Mouse (Mus musculus): ENCODE measurements around the gene Tex14. TPM values are rescaled to one million over a fixed set of nuclear protein-coding genes. Genes with fewer than 3 reads are reported as not detected.
A peak's percentile ranks its signal among the peaks of the same experiment; 100 is the strongest.

Tex14 gene
- polyA plus RNA-seq, 1 experiment from 2014 or later = 0.36 TPM

DNA sequence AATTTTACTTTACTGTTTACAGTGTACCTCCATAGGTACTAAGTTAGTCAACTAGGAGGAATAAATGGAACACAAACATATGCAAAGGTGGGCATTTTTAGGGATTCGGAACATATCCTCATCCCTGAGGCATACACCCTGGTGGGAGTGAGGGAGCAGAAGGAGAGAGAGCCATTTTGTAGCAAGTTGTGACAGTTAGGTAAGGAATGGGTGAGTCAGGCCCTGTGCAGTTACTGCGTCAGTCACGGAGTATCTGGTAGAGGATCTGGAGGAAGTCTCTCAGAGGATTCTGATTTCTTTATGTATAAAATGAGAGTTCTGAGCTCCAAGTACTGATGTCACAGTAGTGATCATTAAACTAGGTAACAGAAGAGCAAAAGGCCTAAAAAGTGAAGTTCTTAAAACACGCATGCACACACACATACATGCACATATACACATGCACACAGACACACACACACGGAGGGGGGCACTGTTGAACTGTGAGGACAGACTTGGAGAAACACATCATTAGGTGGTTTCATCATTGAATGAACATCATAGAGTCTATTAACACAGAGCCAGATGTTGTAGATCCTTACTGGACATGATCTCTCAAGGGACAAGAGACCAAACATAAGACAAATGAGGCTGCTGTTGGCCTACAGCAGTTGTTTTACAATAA is 182.5 kb downstream of the Tex14 start:
- H3K27ac ChIP-seq (ENCODE audit: low read length) = no peak overlapping the region
- no peak overlapping the region for H3K9ac ChIP-seq (ENCODE audit: low read length)
- H3K9me3 ChIP-seq (replicated peaks; ENCODE audit: control insufficient read depth, low read length) = no peaks in the 10 kb centered on the region
- peaks cover 12% of the 10 kb centered on the region for H3K4me1 ChIP-seq (ENCODE audit: control insufficient read depth, insufficient read depth, low read length)
- H3K4me2 ChIP-seq (ENCODE audit: low read depth, low read length) = no peak overlapping the region
- no peak for ATAC-seq (ENCODE audit: insufficient read depth, low FRiP score)
- no peaks in the 10 kb centered on the region for H3K36me3 ChIP-seq (ENCODE audit: control insufficient read depth, insufficient read depth, low read length)
- no peaks in the 10 kb centered on the region for H3K27me3 ChIP-seq (ENCODE audit: control insufficient read depth, insufficient read depth, low read length)
- WGBS = 86% methylated on average over 5 of the region's 5 CpGs
- no peak overlapping the region for H3K4me3 ChIP-seq (replicated peaks; ENCODE audit: low read length)

GRCm38 (mm10) chr11:87589605-87590004 is 184.7 kb downstream of the Tex14 start:
- 91% methylated on average over 8 of the region's 8 CpGs for WGBS
- Histone ChIP-seq H3K4me3 (replicated peaks; ENCODE audit: low read length) (no peak overlapping the region), H3K4me2 (ENCODE audit: low read depth, low read length) (0 out of 2 replicates have a peak overlapping the region, but pooled peaks have one; percentile 85), H3K9me3 (replicated peaks; ENCODE audit: control insufficient read depth, low read length) (no peaks in the 10 kb centered on the region), H3K27ac (ENCODE audit: low read length) (no peak overlapping the region), H3K27me3 (ENCODE audit: control insufficient read depth, insufficient read depth, low read length) (no peaks in the 10 kb centered on the region), H3K9ac (ENCODE audit: low read length) (0 out of 2 replicates have a peak overlapping the region, but pooled peaks have one; percentile 40), H3K4me1 (ENCODE audit: control insufficient read depth, insufficient read depth, low read length) (peaks cover 26% of the 10 kb centered on the region), H3K36me3 (ENCODE audit: control insufficient read depth, insufficient read depth, low read length) (no peaks in the 10 kb centered on the region)
- ATAC-seq (ENCODE audit: insufficient read depth, low FRiP score) = no peak

- H3K9me3 ChIP-seq (replicated peaks; ENCODE audit: control insufficient read depth, low read length) = no peaks in the 10 kb centered on the region
- peak overlapping the region; percentile 87 for H3K27ac ChIP-seq (ENCODE audit: low read length)
- H3K4me1 ChIP-seq (ENCODE audit: control insufficient read depth, insufficient read depth, low read length) = peaks cover 29% of the 10 kb centered on the region
- no peaks in the 10 kb centered on the region for H3K36me3 ChIP-seq (ENCODE audit: control insufficient read depth, insufficient read depth, low read length)
- ATAC-seq (ENCODE audit: insufficient read depth, low FRiP score) = no peak
- H3K4me3 ChIP-seq (replicated peaks; ENCODE audit: low read length) = peak overlapping the region; percentile 68
- peak overlapping the region; percentile 80 for H3K9ac ChIP-seq (ENCODE audit: low read length)
- H3K4me2 ChIP-seq (ENCODE audit: low read depth, low read length) = peak overlapping the region; percentile 85
- 1% methylated on average over 25 of the region's 25 CpGs for WGBS
- H3K27me3 ChIP-seq (ENCODE audit: control insufficient read depth, insufficient read depth, low read length) = no peaks in the 10 kb centered on the region
These were observed 186.1 kb downstream of the Tex14 start for GRCm38 (mm10) chr11:87590841-87591525.

GRCm38 (mm10) chr11:87591526-87592353 is 186.9 kb downstream of the Tex14 start, which contains the start of gene Mtmr4:
TSS of gene Mtmr4 (plus strand) at chr11:87592162.
- under 1% methylated on average over 61 of the region's 61 CpGs for WGBS
- peaks cover 36% of the 10 kb centered on the region for H3K4me1 ChIP-seq (ENCODE audit: control insufficient read depth, insufficient read depth, low read length)

DNA sequence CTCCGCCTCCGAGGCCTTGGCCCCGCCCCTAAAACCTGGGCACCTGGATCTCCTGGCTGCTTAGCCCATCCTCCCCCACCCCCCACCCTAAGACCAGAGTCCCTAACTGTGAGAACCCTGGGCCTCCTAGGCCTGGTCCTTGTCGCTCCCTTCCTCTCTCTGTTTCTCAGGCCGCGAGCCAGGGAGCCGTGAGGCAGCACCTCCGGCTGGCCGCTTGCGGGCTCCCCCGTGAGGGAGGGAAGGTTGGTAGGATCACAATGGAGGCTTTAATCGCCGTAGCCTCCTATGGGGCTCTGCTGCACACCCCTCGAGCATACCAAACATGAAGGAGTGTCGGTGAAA is 187.5 kb downstream of the Tex14 start:
- Histone ChIP-seq H3K27me3 (ENCODE audit: control insufficient read depth, insufficient read depth, low read length) (no peaks in the 10 kb centered on the region), H3K36me3 (ENCODE audit: control insufficient read depth, insufficient read depth, low read length) (no peaks in the 10 kb centered on the region), H3K9me3 (replicated peaks; ENCODE audit: control insufficient read depth, low read length) (no peaks in the 10 kb centered on the region), H3K4me2 (ENCODE audit: low read depth, low read length) (peak overlapping the region; percentile 78), H3K27ac (ENCODE audit: low read length) (peak overlapping the region; percentile 97), H3K9ac (ENCODE audit: low read length) (peak overlapping the region; percentile 90), H3K4me1 (ENCODE audit: control insufficient read depth, insufficient read depth, low read length) (peaks cover 37% of the 10 kb centered on the region), H3K4me3 (replicated peaks; ENCODE audit: low read length) (peak overlapping the region; percentile 78)
- WGBS = under 1% methylated on average over 14 of the region's 15 CpGs
- ATAC-seq (ENCODE audit: insufficient read depth, low FRiP score) = no peak

More at GRCm38 (mm10) chr11:87591526-87592353, 186.9 kb downstream of the Tex14 start, which contains the start of gene Mtmr4:
- Histone ChIP-seq H3K9me3 (replicated peaks; ENCODE audit: control insufficient read depth, low read length) (no peaks in the 10 kb centered on the region), H3K4me2 (ENCODE audit: low read depth, low read length) (peak within 1 kb of the TSS; percentile 85), H3K9ac (ENCODE audit: low read length) (peak within 1 kb of the TSS; percentile 90), H3K27ac (ENCODE audit: low read length) (peak within 1 kb of the TSS; percentile 97), H3K4me3 (replicated peaks; ENCODE audit: low read length) (peak within 1 kb of the TSS; percentile 78), H3K27me3 (ENCODE audit: control insufficient read depth, insufficient read depth, low read length) (no peaks in the 10 kb centered on the region), H3K36me3 (ENCODE audit: control insufficient read depth, insufficient read depth, low read length) (no peaks in the 10 kb centered on the region)
- peak; percentile 97 for ATAC-seq (ENCODE audit: insufficient read depth, low FRiP score)

GRCm38 (mm10) chr11:87592713-87593598 is 188.1 kb downstream of the Tex14 start:
- no peaks in the 10 kb centered on the region for H3K9me3 ChIP-seq (replicated peaks; ENCODE audit: control insufficient read depth, low read length)
- peak overlapping the region; percentile 78 for H3K4me3 ChIP-seq (replicated peaks; ENCODE audit: low read length)
- peaks cover 37% of the 10 kb centered on the region for H3K4me1 ChIP-seq (ENCODE audit: control insufficient read depth, insufficient read depth, low read length)
- 34% methylated on average over 13 of the region's 13 CpGs for WGBS
- H3K27ac ChIP-seq (ENCODE audit: low read length) = peak overlapping the region; percentile 97
- no peaks in the 10 kb centered on the region for H3K27me3 ChIP-seq (ENCODE audit: control insufficient read depth, insufficient read depth, low read length)
- no peak for ATAC-seq (ENCODE audit: insufficient read depth, low FRiP score)
- H3K36me3 ChIP-seq (ENCODE audit: control insufficient read depth, insufficient read depth, low read length) = peaks cover 3% of the 10 kb centered on the region; the same call in 1 of the 2 replicates
- H3K4me2 ChIP-seq (ENCODE audit: low read depth, low read length) = peak overlapping the region; percentile 78
- H3K9ac ChIP-seq (ENCODE audit: low read length) = peak overlapping the region; percentile 90

DNA sequence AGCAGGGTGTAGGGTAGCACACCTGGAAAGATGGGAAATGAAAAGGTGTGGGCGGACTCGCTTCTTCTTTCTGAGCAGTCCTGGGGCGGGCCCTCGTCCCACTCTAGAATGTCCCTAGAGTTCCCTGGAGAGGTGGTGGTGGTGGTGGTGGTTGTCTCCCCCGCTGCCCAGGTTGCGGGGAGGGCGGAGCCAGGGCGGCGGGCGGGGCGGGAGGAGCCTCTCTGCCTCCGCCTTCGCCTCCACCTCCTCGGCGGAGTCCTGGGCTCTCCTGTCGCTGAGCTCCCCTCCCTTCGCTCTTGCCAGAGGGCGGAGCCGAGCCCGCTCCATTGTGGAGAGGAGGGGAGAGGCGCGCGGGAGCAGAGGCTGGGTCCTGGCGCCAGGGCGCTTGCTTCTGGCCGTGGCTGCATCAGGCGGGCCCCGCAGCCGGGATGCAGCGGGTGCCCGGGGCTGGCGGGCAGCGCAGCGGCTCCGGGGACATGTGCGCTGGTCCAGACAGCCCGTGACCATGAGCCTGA is 190.5 kb downstream of the Tex14 start:
- 2% methylated on average over 30 of the region's 37 CpGs for WGBS
- Histone ChIP-seq H3K9me3 (replicated peaks; ENCODE audit: control insufficient read depth, low read length) (no peaks in the 10 kb centered on the region), H3K9ac (ENCODE audit: low read length) (peak overlapping the region; percentile 88), H3K36me3 (ENCODE audit: control insufficient read depth, insufficient read depth, low read length) (peaks cover 15% of the 10 kb centered on the region), H3K4me2 (ENCODE audit: low read depth, low read length) (peak overlapping the region; percentile 99), H3K27ac (ENCODE audit: low read length) (peak overlapping the region; percentile 84), H3K27me3 (ENCODE audit: control insufficient read depth, insufficient read depth, low read length) (no peaks in the 10 kb centered on the region), H3K4me1 (ENCODE audit: control insufficient read depth, insufficient read depth, low read length) (peaks cover 30% of the 10 kb centered on the region), H3K4me3 (replicated peaks; ENCODE audit: low read length) (peak overlapping the region; percentile 74)
- ATAC-seq (ENCODE audit: insufficient read depth, low FRiP score) = peak; percentile 57

- Histone ChIP-seq H3K27me3 (ENCODE audit: control insufficient read depth, insufficient read depth, low read length) (no peaks in the 10 kb centered on the region), H3K9me3 (replicated peaks; ENCODE audit: control insufficient read depth, low read length) (no peaks in the 10 kb centered on the region), H3K4me2 (ENCODE audit: low read depth, low read length) (peak overlapping the region; percentile 99), H3K9ac (ENCODE audit: low read length) (peak overlapping the region; percentile 88), H3K4me1 (ENCODE audit: control insufficient read depth, insufficient read depth, low read length) (peaks cover 25% of the 10 kb centered on the region), H3K36me3 (ENCODE audit: control insufficient read depth, insufficient read depth, low read length) (peaks cover 21% of the 10 kb centered on the region), H3K27ac (ENCODE audit: low read length) (peak overlapping the region; percentile 84), H3K4me3 (replicated peaks; ENCODE audit: low read length) (peak overlapping the region; percentile 74)
- WGBS = 9% methylated on average over 7 of the region's 7 CpGs
- ATAC-seq (ENCODE audit: insufficient read depth, low FRiP score) = no peak
These were observed 191.1 kb downstream of the Tex14 start for GRCm38 (mm10) chr11:87595976-87596375.

Measured in stomach, embryonic 16.5 days (tissue).